Mouse (Mus musculus) E14TG2a.4 (cell line): ENCODE measurements around the gene Rptor.

ENCODE experiments used
- CTCF ChIP-seq: conservative IDR thresholded peaks from 2 replicates; pipeline ENCODE4 v1.5.1; 2014; ENCODE audit warnings: low read length
- NANOG ChIP-seq: IDR thresholded peaks from 2 replicates; pipeline ENCODE4 v1.6.1; 2014; ENCODE audit warnings: borderline replicate concordance, low read length, mixed read lengths
- POU5F1 ChIP-seq: IDR thresholded peaks from 2 replicates; pipeline ENCODE4 v1.6.1; 2014; ENCODE audit warnings: low read length, borderline replicate concordance

DNA sequence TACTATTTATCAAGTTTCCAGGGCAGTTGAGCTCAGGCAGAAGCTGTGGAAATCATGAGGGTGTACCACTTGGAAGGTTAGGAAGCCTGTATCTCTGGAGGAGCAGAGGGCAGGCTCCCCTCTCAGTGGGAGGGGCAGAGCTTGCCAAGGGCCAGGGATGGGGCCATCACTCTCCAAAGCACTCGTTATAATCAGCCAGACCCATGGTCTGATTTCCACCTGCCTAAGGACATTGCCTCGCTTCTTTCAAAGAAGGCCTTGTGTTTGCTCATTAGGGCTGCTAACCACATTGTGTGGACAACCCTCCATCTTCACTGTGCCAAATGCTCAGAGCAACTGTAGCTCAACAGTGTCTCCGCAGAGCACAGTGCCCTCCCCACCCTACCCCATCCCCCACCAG lies 215.2 kb downstream of the Rptor start:
- TF ChIP-seq CTCF (no peak), POU5F1 (no peak), NANOG (no peak)
